Mouse (Mus musculus): Measurements from ENCODE around the gene Bri3.

Gene Bri3

GRCm38 (mm10) chr5:144263082-144263481 is 18.8 kb downstream of the Bri3 start:
- no peak for DNase-seq (ENCODE audit: low spot score)

- DNase-seq (ENCODE audit: low spot score): no peak
Measured at GRCm38 (mm10) chr5:144263496-144263895, 19.3 kb downstream of the Bri3 start.

DNA sequence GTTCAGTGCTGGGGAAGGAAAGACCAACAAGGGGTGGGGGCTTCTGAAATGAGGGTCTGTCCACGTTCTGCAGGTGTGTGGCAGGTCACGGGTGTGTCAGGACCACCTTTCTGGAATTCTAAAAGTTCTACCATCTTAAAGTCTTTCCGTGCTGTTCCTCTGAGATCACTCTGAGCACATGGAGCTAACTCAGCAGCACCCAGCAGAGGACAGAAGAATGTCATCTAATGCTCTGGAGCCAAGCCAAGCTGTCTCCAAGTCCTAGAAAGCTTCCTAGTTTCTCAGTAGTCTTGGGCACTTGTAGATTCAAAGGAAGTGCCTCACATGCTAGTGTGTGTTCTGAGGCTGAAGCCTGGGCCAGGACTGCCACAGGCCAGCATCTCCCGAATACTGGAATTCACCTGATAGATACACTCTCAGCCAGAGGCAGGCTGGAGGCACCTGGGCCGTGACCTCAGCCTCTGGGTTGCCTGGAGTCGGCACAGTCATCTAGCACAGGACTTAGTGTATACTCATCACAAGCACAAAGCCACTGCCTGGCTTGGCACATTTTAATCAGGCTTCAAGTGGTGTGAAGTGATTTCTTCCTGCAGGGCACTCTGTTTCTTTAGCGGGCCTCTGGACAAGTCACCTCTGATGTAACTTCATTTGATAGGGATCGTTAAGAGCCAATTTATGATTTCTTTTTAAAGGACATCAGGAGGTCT is 23.5 kb downstream of the Bri3 start:
- peak; percentile 69 for DNase-seq (ENCODE audit: low spot score)

DNA sequence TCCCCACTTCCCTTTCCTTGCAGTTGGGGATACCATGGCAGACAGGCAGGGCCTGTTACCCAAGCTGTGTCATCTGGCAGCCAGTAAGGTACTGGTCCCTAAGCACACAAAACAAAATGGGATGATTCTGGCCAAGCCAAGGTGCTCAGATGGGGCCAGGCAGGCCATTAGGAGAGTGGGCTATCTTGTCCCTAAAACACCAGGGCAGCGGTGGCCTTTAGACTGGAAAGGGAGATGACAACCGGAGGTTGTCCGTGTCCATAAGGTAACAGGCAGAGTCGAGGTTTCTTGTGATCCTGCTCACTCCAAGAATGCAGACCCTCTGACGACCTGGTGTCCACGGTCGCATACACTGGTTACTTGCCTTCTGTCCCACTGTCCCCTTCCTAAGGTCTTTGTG is 25.7 kb downstream of the Bri3 start:
- peak; percentile 33 for DNase-seq (ENCODE audit: low spot score)

DNA sequence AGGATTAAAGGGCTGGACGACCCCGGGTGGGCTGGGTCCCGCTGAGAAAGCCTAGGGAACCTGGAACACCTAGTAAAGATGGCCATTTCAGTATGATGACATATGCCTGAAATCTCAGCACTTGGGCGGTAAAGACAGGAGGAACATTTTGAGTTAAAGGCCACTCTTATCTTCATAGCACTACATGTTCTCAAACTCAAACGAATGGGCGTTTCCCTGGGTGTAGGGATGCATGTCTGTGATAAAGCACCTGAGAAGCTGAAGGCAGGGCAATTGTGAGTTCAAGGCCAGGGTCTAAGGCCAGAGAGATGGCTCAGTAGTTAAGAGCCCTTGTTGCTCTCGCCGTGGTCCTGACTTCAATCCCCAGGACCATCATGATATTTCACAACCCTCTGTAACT is 26.2 kb downstream of the Bri3 start:
- DNase-seq (ENCODE audit: low spot score): no peak

DNA sequence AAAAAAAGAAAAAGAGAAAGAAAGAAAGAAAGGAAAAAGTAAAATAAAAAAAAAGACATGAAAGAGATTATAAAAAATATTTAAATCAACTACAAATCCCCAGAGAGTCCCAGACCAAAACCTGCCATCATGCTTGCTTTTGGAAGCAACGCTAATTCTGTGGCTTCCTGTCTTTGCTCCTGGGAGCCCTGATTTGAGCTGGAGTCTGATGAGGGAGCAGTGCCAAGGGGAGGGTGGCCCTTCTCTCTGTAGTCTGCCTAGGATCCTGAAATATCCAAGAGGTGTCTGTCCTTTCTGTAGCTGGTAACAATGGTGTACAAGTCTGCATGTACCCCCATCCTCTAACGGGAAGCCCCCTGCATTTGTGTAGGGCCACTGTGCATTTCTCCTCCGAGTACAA is 26.9 kb downstream of the Bri3 start:
- DNase-seq (ENCODE audit: low spot score): no peak

GRCm38 (mm10) chr5:144271772-144272171 is 27.5 kb downstream of the Bri3 start:
- DNase-seq (ENCODE audit: low spot score): no peak

- DNase-seq (ENCODE audit: low spot score): no peak
Measured at GRCm38 (mm10) chr5:144274904-144275303, 30.7 kb downstream of the Bri3 start.

GRCm38 (mm10) chr5:144276898-144277630 is 32.8 kb downstream of the Bri3 start:
- DNase-seq (ENCODE audit: low spot score): no peak

- no peak for DNase-seq (ENCODE audit: low spot score)
Measured at GRCm38 (mm10) chr5:144278374-144278960, 34.2 kb downstream of the Bri3 start.

GRCm38 (mm10) chr5:144279081-144279541 is 34.9 kb downstream of the Bri3 start:
- no peak for DNase-seq (ENCODE audit: low spot score)

- no peak for DNase-seq (ENCODE audit: low spot score)
Measured at GRCm38 (mm10) chr5:144279926-144280325, 35.7 kb downstream of the Bri3 start.

DNA sequence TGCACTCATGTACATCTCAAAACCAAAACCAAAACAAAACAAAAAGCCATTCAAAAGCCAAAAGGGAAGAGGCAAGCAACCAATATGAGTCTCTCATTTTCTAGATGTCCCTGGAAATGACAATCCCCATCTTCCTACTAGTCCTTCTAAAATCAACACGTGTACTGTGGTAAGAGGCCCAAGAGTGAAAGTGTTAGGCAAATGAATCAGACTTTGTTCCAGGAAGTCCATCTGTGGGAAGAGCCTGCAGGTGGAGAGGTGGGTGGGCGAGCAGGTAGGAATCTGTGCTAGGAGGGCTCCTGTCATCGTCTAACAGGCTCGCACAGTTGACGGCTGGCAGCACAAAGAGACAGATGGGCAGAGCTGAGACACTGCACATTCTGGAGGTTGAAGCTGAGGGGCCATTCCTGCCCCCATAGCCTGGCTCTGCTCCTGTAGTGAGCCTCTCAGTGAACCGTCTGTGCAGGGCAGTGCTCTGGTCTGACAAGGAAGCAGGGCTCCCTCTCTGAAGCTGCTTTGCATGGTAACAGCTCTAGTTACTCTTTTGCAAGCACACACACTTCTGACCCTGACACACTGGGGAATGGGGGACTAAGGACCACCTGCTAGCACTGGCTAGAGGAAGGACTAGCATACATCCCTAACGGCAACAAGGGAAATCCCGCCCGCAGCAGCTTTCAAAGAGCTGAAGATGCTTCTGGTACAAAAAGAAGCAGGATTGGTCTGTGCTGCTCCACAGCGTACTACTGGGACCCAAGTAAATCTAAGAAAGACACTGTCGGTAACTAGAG is 38.4 kb downstream of the Bri3 start:
- no peak for DNase-seq (ENCODE audit: low spot score)

- DNase-seq (ENCODE audit: low spot score): no peak
Measured at GRCm38 (mm10) chr5:144283551-144284031, 39.4 kb downstream of the Bri3 start.

DNA sequence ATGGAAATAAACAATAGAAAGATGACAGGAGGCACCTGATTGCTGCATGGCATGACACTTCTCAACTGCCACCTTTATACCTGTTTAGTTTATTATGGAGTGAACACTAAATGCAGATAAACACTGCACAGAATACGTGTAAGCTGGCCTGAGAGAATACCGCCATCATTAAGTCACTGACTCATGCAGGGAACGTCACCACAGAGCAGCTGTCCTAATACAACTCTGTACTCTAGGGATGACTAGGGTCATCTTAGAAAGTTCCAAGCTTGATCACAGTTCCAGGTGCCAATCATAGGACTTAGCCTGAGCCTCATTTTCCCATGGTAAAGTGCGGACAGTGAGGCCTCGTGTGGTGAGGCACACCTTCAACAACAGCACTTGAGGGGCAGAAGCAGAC is 40.4 kb downstream of the Bri3 start:
- no peak for DNase-seq (ENCODE audit: low spot score)

- no peak for DNase-seq (ENCODE audit: low spot score)
Measured at GRCm38 (mm10) chr5:144286591-144287266, 42.5 kb downstream of the Bri3 start.

GRCm38 (mm10) chr5:144287267-144287820 is 43.1 kb downstream of the Bri3 start:
- no peak for DNase-seq (ENCODE audit: low spot score)

DNA sequence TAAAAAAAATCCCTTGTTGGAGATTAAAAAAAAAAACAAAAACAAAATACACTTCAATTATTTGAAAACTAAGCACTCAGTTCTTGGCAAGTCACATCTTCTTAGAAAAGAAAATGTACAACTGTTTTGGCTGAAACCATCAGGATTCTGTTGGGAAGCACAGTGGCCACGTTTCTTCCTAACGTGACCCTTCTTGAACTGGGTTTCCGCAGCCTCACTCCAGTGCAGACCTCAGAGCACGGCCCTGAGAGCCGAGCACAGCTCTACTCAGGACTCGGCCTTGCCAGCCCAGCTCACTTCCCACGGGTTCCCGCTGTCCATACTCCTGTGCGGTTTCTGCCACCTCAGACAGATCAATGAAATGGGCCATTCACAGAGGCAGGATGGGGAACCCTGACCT is 44.2 kb downstream of the Bri3 start:
- DNase-seq (ENCODE audit: low spot score): no peak

- no peak for DNase-seq (ENCODE audit: low spot score)
Measured at GRCm38 (mm10) chr5:144289769-144290440, 45.7 kb downstream of the Bri3 start.

- DNase-seq (ENCODE audit: low spot score): no peak
Measured at GRCm38 (mm10) chr5:144294908-144295307, 50.7 kb downstream of the Bri3 start.

DNA sequence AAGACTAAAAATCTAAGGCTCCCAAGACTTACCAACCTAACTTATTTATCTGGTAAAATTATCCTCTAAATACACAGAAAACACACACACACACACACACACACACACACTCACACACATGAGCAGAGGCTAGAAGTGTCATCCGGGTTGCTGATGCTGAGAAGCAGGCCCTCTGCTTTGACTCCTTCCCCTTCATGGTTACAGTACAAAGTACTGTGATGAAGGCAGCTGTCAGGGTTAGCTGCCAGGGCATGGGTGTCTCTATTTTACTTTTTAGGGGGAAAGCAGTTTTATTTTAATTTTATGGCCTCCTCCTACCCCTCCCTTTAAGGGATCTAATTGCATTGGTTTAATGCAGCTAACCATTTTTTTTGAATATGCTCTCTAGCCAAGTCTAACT is 51.1 kb downstream of the Bri3 start:
- DNase-seq (ENCODE audit: low spot score): no peak

Data from testis, postnatal 10 days (tissue).